Mouse (Mus musculus) E14TG2a.4 (cell line): Measurements from ENCODE around the gene Hspg2.

Experiments
- CTCF ChIP-seq: conservative IDR thresholded peaks from 2 replicates; pipeline ENCODE4 v1.5.1; 2014; ENCODE audit warnings: low read length
- NANOG ChIP-seq: IDR thresholded peaks from 2 replicates; pipeline ENCODE4 v1.6.1; 2014; ENCODE audit warnings: borderline replicate concordance, low read length, mixed read lengths
- POU5F1 ChIP-seq: IDR thresholded peaks from 2 replicates; pipeline ENCODE4 v1.6.1; 2014; ENCODE audit warnings: low read length, borderline replicate concordance

DNA sequence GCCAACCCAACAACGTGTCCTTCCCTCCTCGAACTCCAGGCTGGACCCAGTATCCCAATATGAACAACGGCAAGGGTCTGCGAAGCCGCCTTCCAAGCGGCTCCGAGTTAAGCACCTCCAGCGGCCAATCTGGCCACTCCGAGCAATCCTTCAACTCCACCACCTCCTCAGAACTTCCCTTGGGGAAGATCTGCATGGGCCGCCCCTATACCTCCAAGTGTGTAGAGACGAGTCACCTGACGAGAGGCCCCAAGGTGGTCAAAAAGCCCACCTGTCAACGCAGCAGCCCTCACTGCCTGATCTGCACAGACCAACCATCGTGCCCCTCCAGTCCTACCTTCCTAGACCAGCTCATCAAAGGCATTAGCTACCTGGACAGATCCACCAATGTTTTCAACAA lies 14.0 kb upstream of the Hspg2 start:
- no peak for TF ChIP-seq CTCF
- no peak for TF ChIP-seq POU5F1
- no peak for TF ChIP-seq NANOG
